Mouse (Mus musculus): ENCODE results near the gene Dedd.

DNA sequence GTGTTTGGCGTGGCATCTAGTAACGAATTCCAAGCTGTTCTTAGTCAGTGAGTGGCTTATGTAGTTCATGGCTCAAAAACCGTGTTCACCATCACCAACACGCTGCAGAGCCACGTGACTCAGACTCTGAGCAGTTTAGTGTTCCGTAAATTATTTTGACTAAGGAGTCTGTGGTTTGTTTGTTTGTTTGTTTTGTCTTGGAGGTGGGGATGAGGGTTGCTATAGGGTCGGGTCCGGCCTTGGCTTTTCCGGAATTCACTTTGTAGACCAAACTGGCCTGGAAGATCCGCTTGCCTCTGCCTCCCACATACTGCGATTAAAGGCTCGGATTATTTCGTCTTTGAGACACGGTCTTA lies 17.1 kb downstream of the Dedd start:
- no peak for TF ChIP-seq CTCF (IDR thresholded peaks at IDR 0.05; ENCODE audit: low read depth, low read length)
- no peak for TF ChIP-seq POLR2A (IDR thresholded peaks at IDR 0.05; ENCODE audit: borderline replicate concordance, low read depth, low read length)

Data from bone marrow macrophage, adult 2 months (primary cell).